Mouse (Mus musculus) kidney, embryonic 15.5 days (tissue): ENCODE measurements around the gene Gm4907. TPM values are rescaled to one million over a fixed set of nuclear protein-coding genes. Genes with fewer than 3 reads are reported as not detected.
"Not testable (repeated sequence)": the region's sequence is repeated elsewhere in the genome, so short reads cannot be mapped to it uniquely, and the experiment has no call there.

Source experiments
- ATAC-seq: fragments of 200-750 bp; cut with Nextera tagmentation; replicated peaks from 2 replicates; pipeline ENCODE4 v1.8.0; 2017; ENCODE audit warnings: moderate TSS enrichment; ENCODE audit not compliant: low FRiP score
- H3K27ac ChIP-seq: fragments of 300-500 bp; sonication (generic); 2 replicates; pipeline ENCODE4 v1.5.1; 2015; ENCODE audit warnings: mild to moderate bottlenecking, inconsistent platforms
- H3K27me3 ChIP-seq: fragments of 300-500 bp; sonication (generic); 2 replicates; pipeline ENCODE4 v1.6.1; 2015; ENCODE audit warnings: inconsistent platforms
- H3K36me3 ChIP-seq: fragments of 300-500 bp; sonication (generic); 2 replicates; pipeline ENCODE4 v1.6.1; 2015; ENCODE audit warnings: inconsistent platforms
- H3K4me1 ChIP-seq: fragments of 300-500 bp; sonication (generic); 2 replicates; pipeline ENCODE4 v1.6.1; 2015; ENCODE audit warnings: inconsistent platforms
- H3K4me2 ChIP-seq: fragments of 300-500 bp; sonication (generic); 2 replicates; pipeline ENCODE4 v1.6.1; 2015; ENCODE audit warnings: moderate library complexity, mild to moderate bottlenecking, inconsistent platforms
- H3K4me3 ChIP-seq: fragments of 300-500 bp; sonication (generic); replicated peaks from 2 replicates; pipeline ENCODE4 v1.5.1; 2015; ENCODE audit warnings: mild to moderate bottlenecking, inconsistent platforms
- H3K9ac ChIP-seq: fragments of 300-500 bp; sonication (generic); 2 replicates; pipeline ENCODE4 v1.6.1; 2015; ENCODE audit warnings: mild to moderate bottlenecking, inconsistent platforms
- H3K9me3 ChIP-seq: fragments of 300-500 bp; sonication (generic); replicated peaks from 2 replicates; pipeline ENCODE4 v1.6.1; 2016; ENCODE audit warnings: inconsistent platforms
- WGBS: fragments of 180-500 bp; shearing (Covaris S2); methylation state at CpG from one replicate; pipeline ENCODE4 v1.1.7; 2015; ENCODE audit warnings: mixed read lengths; 5-methylcytosine and 5-hydroxymethylcytosine counted together
- polyA plus RNA-seq: library from polyadenylated mRNA; unstranded; fragments of >200 nt; fragmentation: Nextera tagmentation; extraction: Ambion mirVana; gene quantifications from 2 replicates; pipeline ENCODE4 v1.2.1, GENCODE M21; 2015

The Gm4907 gene
- polyA plus RNA-seq, result not detected in 2 replicates

GRCm38 (mm10) chrX:23882253-23882652, at the start of gene Gm4907:
Gene Gm4907, plus strand, starts transcription at chrX:23882553.
- not testable (repeated sequence) for H3K9ac ChIP-seq, ATAC-seq, H3K9me3 ChIP-seq, H3K4me2 ChIP-seq, H3K27ac ChIP-seq, H3K4me3 ChIP-seq, H3K27me3 ChIP-seq, H3K4me1 ChIP-seq, H3K36me3 ChIP-seq
- WGBS, result 74% methylated on average over 2 of the region's 2 CpGs

GRCm38 (mm10) chrX:23833784-23834183, 48.6 kb upstream of the Gm4907 start:
- ATAC-seq, H3K4me1 ChIP-seq, H3K9me3 ChIP-seq, H3K27ac ChIP-seq, H3K4me3 ChIP-seq, H3K27me3 ChIP-seq, H3K36me3 ChIP-seq, H3K4me2 ChIP-seq, H3K9ac ChIP-seq: not testable (repeated sequence)
- 88% methylated on average over 11 of the region's 11 CpGs for WGBS

GRCm38 (mm10) chrX:23840921-23841320, 41.4 kb upstream of the Gm4907 start:
- Histone ChIP-seq H3K4me2 (no peak overlapping the region), H3K4me3 (no peak overlapping the region), H3K9me3 (no peaks in the 10 kb centered on the region), H3K27me3 (no peaks in the 10 kb centered on the region), H3K27ac (no peak overlapping the region), H3K36me3 (no peaks in the 10 kb centered on the region), H3K9ac (no peak overlapping the region), H3K4me1 (no peaks in the 10 kb centered on the region)
- WGBS, result 75% methylated on average over 1 of the region's 1 CpGs
- ATAC-seq, result no peak

- Histone ChIP-seq H3K4me1 (no peaks in the 10 kb centered on the region), H3K9me3 (0 out of 2 replicates have a peak, but pooled peaks cover 3% of the 10 kb centered on the region), H3K27ac (no peak overlapping the region), H3K36me3 (no peaks in the 10 kb centered on the region), H3K9ac (no peak overlapping the region), H3K27me3 (no peaks in the 10 kb centered on the region), H3K4me3 (no peak overlapping the region), H3K4me2 (no peak overlapping the region)
- 70% methylated on average over 2 of the region's 2 CpGs for WGBS
- no peak for ATAC-seq
Observed at GRCm38 (mm10) chrX:23954161-23954560, 71.8 kb downstream of the Gm4907 start.

Other genes starting within 250 kb of the Gm4907 start
- 5.6 and 5.7 TPM in 2 replicates for gene Wdr44, start 189.5 kb upstream of the Gm4907 start, polyA plus RNA-seq
- not detected in 2 replicates for gene Gm4985, start 76.4 kb downstream of the Gm4907 start, polyA plus RNA-seq